Mouse (Mus musculus): ENCODE results near the gene Ankrd22. TPM values are rescaled to one million over a fixed set of nuclear protein-coding genes. Genes with fewer than 3 reads are reported as not detected.
A peak's percentile ranks its signal among the peaks of the same experiment; 100 is the strongest.

Ankrd22 gene
- polyA plus RNA-seq, 1 experiment from 2014 or later, result not detected

- Histone ChIP-seq H3K4me1 (ENCODE audit: control insufficient read depth in 2 of 2, insufficient read depth in 2 of 2, low read length in 2 of 2) (peaks cover 3 to 6% of the 10 kb centered on the region in 2 experiments; a peak in 3 of 4 replicates), H3K27me3 (ENCODE audit: control insufficient read depth, insufficient read depth, low read length) (no peaks in the 10 kb centered on the region), H3K4me2 (ENCODE audit: low read length) (peak overlapping the region; percentile 99), H3K27ac (replicated peaks in 1 of 2; ENCODE audit: control insufficient read depth in 1 of 2, insufficient read depth in 1 of 2, low read depth in 2 of 2, low read length in 2 of 2) (no peak overlapping the region), H3K9ac (ENCODE audit: low read length) (peak overlapping the region; percentile 81), H3K9me3 (ENCODE audit: control insufficient read depth, low read length) (no peaks in the 10 kb centered on the region), H3K36me3 (ENCODE audit: control insufficient read depth, insufficient read depth, low read length) (no peaks in the 10 kb centered on the region), H3K4me3 (ENCODE audit: control insufficient read depth in 1 of 2, insufficient read depth in 1 of 2, low read depth in 1 of 2, low read length in 2 of 2) (peak overlapping the region in 1 of 2 experiments; percentile 79; a peak in 2 of 4 replicates)
- ATAC-seq (ENCODE audit: insufficient number of reproducible peaks, insufficient read depth, low FRiP score, low read depth), result no peak
- 69% methylated on average over 9 of the region's 9 CpGs for WGBS
These were observed 27.8 kb upstream of the Ankrd22 start for GRCm38 (mm10) chr19:34193683-34194082.

GRCm38 (mm10) chr19:34193149-34193548 lies 27.3 kb upstream of the Ankrd22 start:
- WGBS, result 8% methylated on average over 9 of the region's 9 CpGs

GRCm38 (mm10) chr19:34192008-34192963 lies 26.4 kb upstream of the Ankrd22 start, which contains the start of gene Stambpl1:
Gene Stambpl1 (plus strand): TSS chr19:34192229.
- Histone ChIP-seq H3K9ac (ENCODE audit: low read length) (peak within 1 kb of the TSS; percentile 81), H3K27ac (replicated peaks in 1 of 2; ENCODE audit: control insufficient read depth in 1 of 2, insufficient read depth in 1 of 2, low read depth in 2 of 2, low read length in 2 of 2) (peak within 1 kb of the TSS; percentile 40 to 57; a peak in 3 of 4 replicates), H3K27me3 (ENCODE audit: control insufficient read depth, insufficient read depth, low read length) (no peaks in the 10 kb centered on the region), H3K36me3 (ENCODE audit: control insufficient read depth, insufficient read depth, low read length) (no peaks in the 10 kb centered on the region), H3K4me1 (ENCODE audit: control insufficient read depth in 2 of 2, insufficient read depth in 2 of 2, low read length in 2 of 2) (peaks cover 3 to 6% of the 10 kb centered on the region in 2 experiments; a peak in 3 of 4 replicates), H3K4me3 (ENCODE audit: control insufficient read depth in 1 of 2, insufficient read depth in 1 of 2, low read depth in 1 of 2, low read length in 2 of 2) (peak within 1 kb of the TSS; percentile 73 to 79), H3K4me2 (ENCODE audit: low read length) (peak within 1 kb of the TSS; percentile 99), H3K9me3 (ENCODE audit: control insufficient read depth, low read length) (no peaks in the 10 kb centered on the region)
- peak; percentile 81 for ATAC-seq (ENCODE audit: insufficient number of reproducible peaks, insufficient read depth, low FRiP score, low read depth)
- under 1% methylated on average over 62 of the region's 62 CpGs for WGBS

More at GRCm38 (mm10) chr19:34193149-34193548, 27.3 kb upstream of the Ankrd22 start:
- H3K4me3 ChIP-seq (ENCODE audit: control insufficient read depth in 1 of 2, insufficient read depth in 1 of 2, low read depth in 1 of 2, low read length in 2 of 2), result peak overlapping the region; percentile 73 to 79; a peak in 3 of 4 replicates
- no peaks in the 10 kb centered on the region for H3K36me3 ChIP-seq (ENCODE audit: control insufficient read depth, insufficient read depth, low read length)
- H3K4me2 ChIP-seq (ENCODE audit: low read length), result peak overlapping the region; percentile 99
- no peaks in the 10 kb centered on the region for H3K27me3 ChIP-seq (ENCODE audit: control insufficient read depth, insufficient read depth, low read length)
- H3K4me1 ChIP-seq (ENCODE audit: control insufficient read depth in 2 of 2, insufficient read depth in 2 of 2, low read length in 2 of 2), result peaks cover 3 to 6% of the 10 kb centered on the region in 2 experiments; a peak in 3 of 4 replicates
- no peaks in the 10 kb centered on the region for H3K9me3 ChIP-seq (ENCODE audit: control insufficient read depth, low read length)
- peak overlapping the region; percentile 81 for H3K9ac ChIP-seq (ENCODE audit: low read length)
- no peak overlapping the region for H3K27ac ChIP-seq (replicated peaks in 1 of 2; ENCODE audit: control insufficient read depth in 1 of 2, insufficient read depth in 1 of 2, low read depth in 2 of 2, low read length in 2 of 2)
- ATAC-seq (ENCODE audit: insufficient number of reproducible peaks, insufficient read depth, low FRiP score, low read depth), result no peak

GRCm38 (mm10) chr19:34191645-34192007 lies 25.8 kb upstream of the Ankrd22 start:
- peaks cover 3 to 6% of the 10 kb centered on the region in 2 experiments; a peak in 3 of 4 replicates for H3K4me1 ChIP-seq (ENCODE audit: control insufficient read depth in 2 of 2, insufficient read depth in 2 of 2, low read length in 2 of 2)
- peak overlapping the region; percentile 99 for H3K4me2 ChIP-seq (ENCODE audit: low read length)
- no peak overlapping the region for H3K27ac ChIP-seq (replicated peaks in 1 of 2; ENCODE audit: control insufficient read depth in 1 of 2, insufficient read depth in 1 of 2, low read depth in 2 of 2, low read length in 2 of 2)
- H3K4me3 ChIP-seq (ENCODE audit: control insufficient read depth in 1 of 2, insufficient read depth in 1 of 2, low read depth in 1 of 2, low read length in 2 of 2), result peak overlapping the region; percentile 73 to 79
- H3K9ac ChIP-seq (ENCODE audit: low read length), result peak overlapping the region; percentile 81
- H3K36me3 ChIP-seq (ENCODE audit: control insufficient read depth, insufficient read depth, low read length), result no peaks in the 10 kb centered on the region
- H3K27me3 ChIP-seq (ENCODE audit: control insufficient read depth, insufficient read depth, low read length), result no peaks in the 10 kb centered on the region
- no peak for ATAC-seq (ENCODE audit: insufficient number of reproducible peaks, insufficient read depth, low FRiP score, low read depth)
- 35% methylated on average over 10 of the region's 10 CpGs for WGBS
- no peaks in the 10 kb centered on the region for H3K9me3 ChIP-seq (ENCODE audit: control insufficient read depth, low read length)

GRCm38 (mm10) chr19:34186845-34187244 lies 21.0 kb upstream of the Ankrd22 start:
- no peaks in the 10 kb centered on the region for H3K27me3 ChIP-seq (ENCODE audit: control insufficient read depth, insufficient read depth, low read length)
- peaks cover 0 to 3% of the 10 kb centered on the region in 2 experiments; a peak in 2 of 4 replicates for H3K4me1 ChIP-seq (ENCODE audit: control insufficient read depth in 2 of 2, insufficient read depth in 2 of 2, low read length in 2 of 2)
- WGBS, result 90% methylated on average over 4 of the region's 4 CpGs
- no peak for ATAC-seq (ENCODE audit: insufficient number of reproducible peaks, insufficient read depth, low FRiP score, low read depth)
- H3K4me3 ChIP-seq (ENCODE audit: control insufficient read depth in 1 of 2, insufficient read depth in 1 of 2, low read depth in 1 of 2, low read length in 2 of 2), result no peak overlapping the region
- no peak overlapping the region for H3K4me2 ChIP-seq (ENCODE audit: low read length)
- H3K36me3 ChIP-seq (ENCODE audit: control insufficient read depth, insufficient read depth, low read length), result no peaks in the 10 kb centered on the region
- no peak overlapping the region for H3K27ac ChIP-seq (replicated peaks in 1 of 2; ENCODE audit: control insufficient read depth in 1 of 2, insufficient read depth in 1 of 2, low read depth in 2 of 2, low read length in 2 of 2)
- H3K9ac ChIP-seq (ENCODE audit: low read length), result no peak overlapping the region
- no peaks in the 10 kb centered on the region for H3K9me3 ChIP-seq (ENCODE audit: control insufficient read depth, low read length)

- WGBS, result 76% methylated on average over 5 of the region's 5 CpGs
These were observed 16.6 kb upstream of the Ankrd22 start for GRCm38 (mm10) chr19:34182490-34182889.

GRCm38 (mm10) chr19:34181234-34181633 lies 15.4 kb upstream of the Ankrd22 start:
- Histone ChIP-seq H3K4me1 (ENCODE audit: control insufficient read depth in 2 of 2, insufficient read depth in 2 of 2, low read length in 2 of 2) (no peaks in the 10 kb centered on the region), H3K27me3 (ENCODE audit: control insufficient read depth, insufficient read depth, low read length) (no peaks in the 10 kb centered on the region), H3K9me3 (ENCODE audit: control insufficient read depth, low read length) (no peaks in the 10 kb centered on the region), H3K27ac (replicated peaks in 1 of 2; ENCODE audit: control insufficient read depth in 1 of 2, insufficient read depth in 1 of 2, low read depth in 2 of 2, low read length in 2 of 2) (no peak overlapping the region), H3K4me3 (ENCODE audit: control insufficient read depth in 1 of 2, insufficient read depth in 1 of 2, low read depth in 1 of 2, low read length in 2 of 2) (no peak overlapping the region), H3K9ac (ENCODE audit: low read length) (no peak overlapping the region), H3K4me2 (ENCODE audit: low read length) (no peak overlapping the region), H3K36me3 (ENCODE audit: control insufficient read depth, insufficient read depth, low read length) (no peaks in the 10 kb centered on the region)
- no peak for ATAC-seq (ENCODE audit: insufficient number of reproducible peaks, insufficient read depth, low FRiP score, low read depth)
- WGBS, result 79% methylated on average over 3 of the region's 3 CpGs

More at GRCm38 (mm10) chr19:34182490-34182889, 16.6 kb upstream of the Ankrd22 start:
- Histone ChIP-seq H3K9ac (ENCODE audit: low read length) (no peak overlapping the region), H3K4me1 (ENCODE audit: control insufficient read depth in 2 of 2, insufficient read depth in 2 of 2, low read length in 2 of 2) (no peaks in the 10 kb centered on the region), H3K27ac (replicated peaks in 1 of 2; ENCODE audit: control insufficient read depth in 1 of 2, insufficient read depth in 1 of 2, low read depth in 2 of 2, low read length in 2 of 2) (no peak overlapping the region), H3K9me3 (ENCODE audit: control insufficient read depth, low read length) (no peaks in the 10 kb centered on the region), H3K27me3 (ENCODE audit: control insufficient read depth, insufficient read depth, low read length) (no peaks in the 10 kb centered on the region), H3K4me3 (ENCODE audit: control insufficient read depth in 1 of 2, insufficient read depth in 1 of 2, low read depth in 1 of 2, low read length in 2 of 2) (no peak overlapping the region), H3K4me2 (ENCODE audit: low read length) (no peak overlapping the region), H3K36me3 (ENCODE audit: control insufficient read depth, insufficient read depth, low read length) (no peaks in the 10 kb centered on the region)
- no peak for ATAC-seq (ENCODE audit: insufficient number of reproducible peaks, insufficient read depth, low FRiP score, low read depth)
